Mouse (Mus musculus): Measurements from ENCODE around the gene Bean1. TPM values are rescaled to one million over a fixed set of nuclear protein-coding genes. Genes with fewer than 3 reads are reported as not detected.
A peak's percentile ranks its signal among the peaks of the same experiment; 100 is the strongest.

The Bean1 gene
- polyA plus RNA-seq, 1 experiment, result 0.62 TPM

- 86% methylated on average over 9 of the region's 9 CpGs for WGBS
- no peaks in the 10 kb centered on the region for H3K4me1 ChIP-seq (ENCODE audit: control insufficient read depth, insufficient read depth, low read length)
Measured at GRCm38 (mm10) chr8:104230377-104230776, 60.1 kb downstream of the Bean1 start.

GRCm38 (mm10) chr8:104232039-104232438 lies 61.8 kb downstream of the Bean1 start:
- 97% methylated on average over 4 of the region's 4 CpGs for WGBS
- Histone ChIP-seq H3K4me3 (replicated peaks; ENCODE audit: extremely low read depth, low read depth, low read length) (no peak overlapping the region), H3K4me1 (ENCODE audit: control insufficient read depth, insufficient read depth, low read length) (no peaks in the 10 kb centered on the region)
- DNase-seq, result no peak
- no peak for TF ChIP-seq CTCF (IDR thresholded peaks at IDR 0.05; ENCODE audit: insufficient read depth, low read length)
- TF ChIP-seq POLR2A (IDR thresholded peaks at IDR 0.05; ENCODE audit: borderline replicate concordance, extremely low read depth, low read depth, low read length), result no peak

More at GRCm38 (mm10) chr8:104230377-104230776, 60.1 kb downstream of the Bean1 start:
- TF ChIP-seq POLR2A (IDR thresholded peaks at IDR 0.05; ENCODE audit: borderline replicate concordance, extremely low read depth, low read depth, low read length) (no peak), CTCF (IDR thresholded peaks at IDR 0.05; ENCODE audit: insufficient read depth, low read length) (no peak)
- H3K4me3 ChIP-seq (replicated peaks; ENCODE audit: extremely low read depth, low read depth, low read length), result no peak overlapping the region
- DNase-seq, result no peak

GRCm38 (mm10) chr8:104232919-104233318 lies 62.7 kb downstream of the Bean1 start:
- WGBS, result 88% methylated on average over 5 of the region's 5 CpGs
- no peak for TF ChIP-seq CTCF (IDR thresholded peaks at IDR 0.05; ENCODE audit: insufficient read depth, low read length)
- no peak for TF ChIP-seq POLR2A (IDR thresholded peaks at IDR 0.05; ENCODE audit: borderline replicate concordance, extremely low read depth, low read depth, low read length)
- H3K4me3 ChIP-seq (replicated peaks; ENCODE audit: extremely low read depth, low read depth, low read length), result no peak overlapping the region
- no peak for DNase-seq
- no peaks in the 10 kb centered on the region for H3K4me1 ChIP-seq (ENCODE audit: control insufficient read depth, insufficient read depth, low read length)

- no peak for DNase-seq
- no peaks in the 10 kb centered on the region for H3K4me1 ChIP-seq (ENCODE audit: control insufficient read depth, insufficient read depth, low read length)
- WGBS, result 58% methylated on average over 6 of the region's 6 CpGs
- TF ChIP-seq CTCF (IDR thresholded peaks at IDR 0.05; ENCODE audit: insufficient read depth, low read length) (0 out of 2 replicates have a peak, but pooled peaks have one; percentile 24), POLR2A (IDR thresholded peaks at IDR 0.05; ENCODE audit: borderline replicate concordance, extremely low read depth, low read depth, low read length) (no peak)
- no peak overlapping the region for H3K4me3 ChIP-seq (replicated peaks; ENCODE audit: extremely low read depth, low read depth, low read length)
Measured at GRCm38 (mm10) chr8:104234573-104234972, 64.3 kb downstream of the Bean1 start.

GRCm38 (mm10) chr8:104239418-104239861 lies 69.2 kb downstream of the Bean1 start:
- no peak for DNase-seq
- TF ChIP-seq CTCF (IDR thresholded peaks at IDR 0.05; ENCODE audit: insufficient read depth, low read length) (no peak), POLR2A (IDR thresholded peaks at IDR 0.05; ENCODE audit: borderline replicate concordance, extremely low read depth, low read depth, low read length) (no peak)
- H3K4me3 ChIP-seq (replicated peaks; ENCODE audit: extremely low read depth, low read depth, low read length), result no peak overlapping the region
- 49% methylated on average over 10 of the region's 10 CpGs for WGBS
- no peaks in the 10 kb centered on the region for H3K4me1 ChIP-seq (ENCODE audit: control insufficient read depth, insufficient read depth, low read length)

- TF ChIP-seq POLR2A (IDR thresholded peaks at IDR 0.05; ENCODE audit: borderline replicate concordance, extremely low read depth, low read depth, low read length) (no peak), CTCF (IDR thresholded peaks at IDR 0.05; ENCODE audit: insufficient read depth, low read length) (no peak)
- WGBS, result 79% methylated on average over 12 of the region's 12 CpGs
- H3K4me1 ChIP-seq (ENCODE audit: control insufficient read depth, insufficient read depth, low read length), result peaks cover 5% of the 10 kb centered on the region
Measured at GRCm38 (mm10) chr8:104242038-104242644, 71.9 kb downstream of the Bean1 start.

GRCm38 (mm10) chr8:104246621-104247020 lies 76.4 kb downstream of the Bean1 start:
- WGBS, result 67% methylated on average over 4 of the region's 4 CpGs
- H3K4me3 ChIP-seq (replicated peaks; ENCODE audit: extremely low read depth, low read depth, low read length), result no peak overlapping the region
- H3K4me1 ChIP-seq (ENCODE audit: control insufficient read depth, insufficient read depth, low read length), result peaks cover 5% of the 10 kb centered on the region
- no peak for DNase-seq
- no peak for TF ChIP-seq CTCF (IDR thresholded peaks at IDR 0.05; ENCODE audit: insufficient read depth, low read length)
- no peak for TF ChIP-seq POLR2A (IDR thresholded peaks at IDR 0.05; ENCODE audit: borderline replicate concordance, extremely low read depth, low read depth, low read length)

More at GRCm38 (mm10) chr8:104242038-104242644, 71.9 kb downstream of the Bean1 start:
- H3K4me3 ChIP-seq (replicated peaks; ENCODE audit: extremely low read depth, low read depth, low read length), result no peak overlapping the region
- DNase-seq, result no peak

GRCm38 (mm10) chr8:104247054-104247907 lies 77.0 kb downstream of the Bean1 start:
- TF ChIP-seq POLR2A (IDR thresholded peaks at IDR 0.05; ENCODE audit: borderline replicate concordance, extremely low read depth, low read depth, low read length), result no peak
- no peak for TF ChIP-seq CTCF (IDR thresholded peaks at IDR 0.05; ENCODE audit: insufficient read depth, low read length)
- 46% methylated on average over 22 of the region's 22 CpGs for WGBS
- no peak for DNase-seq

GRCm38 (mm10) chr8:104247908-104248275 lies 77.7 kb downstream of the Bean1 start:
- Histone ChIP-seq H3K4me1 (ENCODE audit: control insufficient read depth, insufficient read depth, low read length) (peaks cover 5% of the 10 kb centered on the region), H3K4me3 (replicated peaks; ENCODE audit: extremely low read depth, low read depth, low read length) (peak overlapping the region; percentile 74)
- no peak for DNase-seq
- TF ChIP-seq CTCF (IDR thresholded peaks at IDR 0.05; ENCODE audit: insufficient read depth, low read length) (no peak), POLR2A (IDR thresholded peaks at IDR 0.05; ENCODE audit: borderline replicate concordance, extremely low read depth, low read depth, low read length) (no peak)
- 3% methylated on average over 11 of the region's 11 CpGs for WGBS

More at GRCm38 (mm10) chr8:104247054-104247907, 77.0 kb downstream of the Bean1 start:
- Histone ChIP-seq H3K4me1 (ENCODE audit: control insufficient read depth, insufficient read depth, low read length) (peaks cover 5% of the 10 kb centered on the region), H3K4me3 (replicated peaks; ENCODE audit: extremely low read depth, low read depth, low read length) (peak overlapping the region; percentile 74)
